Comparison of ENCODE assay signal across 17 mouse cellular contexts in genomic region chr6:140730669-140731401, GRCm38 (mm10). TPM values are rescaled to one million over a fixed set of nuclear protein-coding genes. Genes with fewer than 3 reads are reported as not detected.
DNase-seq lines count a peak whose midpoint lies in the region; ATAC-seq and TF ChIP-seq lines count a peak whose summit lies in the region.
"Had no signal": no experiment of that assay in that cellular context is flagged by ENCODE, and none has a peak within 500 bp of the region (broad histone marks: within the 10 kb centered on the region; RNA-seq: fewer than 3 reads in every experiment).

No protein-coding gene starts in this region.

- H3K27ac ChIP-seq in hindbrain, embryonic 11.5 days (ENCODE audit: low read depth, low read length) = no peak overlapping the region
- H3K27ac ChIP-seq in hindbrain, embryonic 10.5 days = no peak overlapping the region
- peak overlapping the region; percentile 66 for H3K27ac ChIP-seq in forebrain, embryonic 15.5 days (replicated peaks)
- H3K27ac ChIP-seq in intestine, embryonic 15.5 days = no peak overlapping the region
- H3K27ac ChIP-seq in thymus, adult 2 months (ENCODE audit: control insufficient read depth, insufficient read depth, low read length) = no peak overlapping the region
- H3K27ac ChIP-seq: neural tube, embryonic 13.5 days had no signal

- no peak overlapping the region for H3K9ac ChIP-seq in hindbrain, embryonic 11.5 days (ENCODE audit: low read depth, low read length)
- H3K9ac ChIP-seq in forebrain, embryonic 15.5 days (replicated peaks) = no peak overlapping the region
- H3K9ac ChIP-seq in intestine, embryonic 15.5 days = no peak overlapping the region
- H3K9ac ChIP-seq: liver, postnatal 0 days; neural tube, embryonic 13.5 days had no signal

- TF ChIP-seq POLR2A in thymus, adult 2 months (IDR thresholded peaks at IDR 0.05; ENCODE audit: control insufficient read depth, extremely low read depth, insufficient read depth, low read length, poor library complexity) = no peak

- peak; percentile 15; the same call in 1 of the 2 replicates for ATAC-seq in hindbrain, embryonic 11.5 days (ENCODE audit: low FRiP score)
- peak; percentile 64 for ATAC-seq in forebrain, embryonic 15.5 days (replicated peaks)
- no peak for ATAC-seq in intestine, embryonic 15.5 days
- ATAC-seq: activated CD4-positive, CD25-positive, alpha-beta regulatory T cell, adult 4 months; liver, postnatal 0 days had no signal

- WGBS in hindbrain, embryonic 11.5 days = 73% methylated on average over 6 of the region's 6 CpGs
- 83% methylated on average over 6 of the region's 6 CpGs for WGBS in hindbrain, embryonic 10.5 days
- 55% methylated on average over 6 of the region's 6 CpGs for WGBS in forebrain, embryonic 15.5 days
- WGBS in intestine, embryonic 15.5 days = 64% methylated on average over 6 of the region's 6 CpGs
- WGBS in thymus, adult 2 months = 86% methylated on average over 6 of the region's 6 CpGs

- no peak for TF ChIP-seq CTCF in thymus, adult 2 months (IDR thresholded peaks at IDR 0.05; ENCODE audit: borderline replicate concordance, control insufficient read depth, extremely low read depth, insufficient read depth, low read length, poor library complexity)

- no peaks in the 10 kb centered on the region for H3K36me3 ChIP-seq in hindbrain, embryonic 11.5 days (ENCODE audit: control insufficient read depth, insufficient read depth, low read length)
- H3K36me3 ChIP-seq in hindbrain, embryonic 10.5 days = no peaks in the 10 kb centered on the region
- no peaks in the 10 kb centered on the region for H3K36me3 ChIP-seq in forebrain, embryonic 15.5 days
- H3K36me3 ChIP-seq in intestine, embryonic 15.5 days = no peaks in the 10 kb centered on the region
- no peaks in the 10 kb centered on the region for H3K36me3 ChIP-seq in thymus, adult 2 months (ENCODE audit: control insufficient read depth, insufficient read depth, low read length)
- H3K36me3 ChIP-seq: neural tube, embryonic 13.5 days had no signal

- H3K4me1 ChIP-seq in hindbrain, embryonic 11.5 days (replicated peaks; ENCODE audit: control insufficient read depth, insufficient read depth, low read length) = no peaks in the 10 kb centered on the region
- H3K4me1 ChIP-seq in hindbrain, embryonic 10.5 days (replicated peaks) = peaks cover 13% of the 10 kb centered on the region
- peaks cover 14% of the 10 kb centered on the region; the same call in 1 of the 2 replicates for H3K4me1 ChIP-seq in forebrain, embryonic 15.5 days
- H3K4me1 ChIP-seq in intestine, embryonic 15.5 days (replicated peaks) = 0 out of 2 replicates have a peak, but pooled peaks cover 6% of the 10 kb centered on the region
- H3K4me1 ChIP-seq in thymus, adult 2 months (replicated peaks; ENCODE audit: control insufficient read depth, insufficient read depth, low read length) = no peaks in the 10 kb centered on the region

- H3K4me3 ChIP-seq in hindbrain, embryonic 11.5 days (ENCODE audit: low read depth, low read length) = no peak overlapping the region
- no peak overlapping the region for H3K4me3 ChIP-seq in hindbrain, embryonic 10.5 days
- no peak overlapping the region for H3K4me3 ChIP-seq in forebrain, embryonic 15.5 days
- no peak overlapping the region for H3K4me3 ChIP-seq in intestine, embryonic 15.5 days (replicated peaks)
- no peak overlapping the region for H3K4me3 ChIP-seq in thymus, adult 2 months (ENCODE audit: control insufficient read depth, insufficient read depth, low read length)
- H3K4me3 ChIP-seq: erythroblast, embryonic 14.5 days; neural tube, embryonic 13.5 days had no signal

- no peak overlapping the region for H3K4me2 ChIP-seq in hindbrain, embryonic 11.5 days (replicated peaks; ENCODE audit: low read depth, low read length)
- no peak overlapping the region for H3K4me2 ChIP-seq in forebrain, embryonic 15.5 days (replicated peaks)
- no peak overlapping the region for H3K4me2 ChIP-seq in intestine, embryonic 15.5 days (replicated peaks)
- H3K4me2 ChIP-seq: neural tube, embryonic 13.5 days had no signal

- DNase-seq in hindbrain, embryonic 11.5 days (ENCODE audit: low spot score) = no peak
- no peak for DNase-seq in hindbrain, embryonic 10.5 days (ENCODE audit: low spot score)
- DNase-seq in kidney, postnatal 14 days = peak; percentile 23
- DNase-seq in kidney, postnatal 25 days = no peak
- no peak for DNase-seq in thymus, adult 2 months
- DNase-seq: adrenal gland, postnatal 25 days; liver, postnatal 0 days; lung, postnatal 36 days; right cerebral cortex, postnatal 25 days had no signal

- peaks cover 2% of the 10 kb centered on the region; the same call in 1 of the 2 replicates for H3K27me3 ChIP-seq in hindbrain, embryonic 11.5 days (ENCODE audit: control insufficient read depth, insufficient read depth, low read length)
- H3K27me3 ChIP-seq in hindbrain, embryonic 10.5 days (ENCODE audit: insufficient read depth, poor library complexity, severe bottlenecking) = peaks cover 4% of the 10 kb centered on the region; the same call in 1 of the 2 replicates
- no peaks in the 10 kb centered on the region for H3K27me3 ChIP-seq in forebrain, embryonic 15.5 days
- no peaks in the 10 kb centered on the region for H3K27me3 ChIP-seq in intestine, embryonic 15.5 days (replicated peaks)
- H3K27me3 ChIP-seq in thymus, adult 2 months (ENCODE audit: control insufficient read depth, insufficient read depth, low read length) = no peaks in the 10 kb centered on the region
- H3K27me3 ChIP-seq: neural tube, embryonic 13.5 days had no signal

- H3K9me3 ChIP-seq in hindbrain, embryonic 11.5 days (ENCODE audit: control insufficient read depth, low read length) = no peaks in the 10 kb centered on the region
- no peaks in the 10 kb centered on the region for H3K9me3 ChIP-seq in hindbrain, embryonic 10.5 days
- H3K9me3 ChIP-seq in forebrain, embryonic 15.5 days = no peaks in the 10 kb centered on the region
- H3K9me3 ChIP-seq in intestine, embryonic 15.5 days = 0 out of 2 replicates have a peak, but pooled peaks cover 6% of the 10 kb centered on the region

RNA-seq across cellular contexts. Expression of gene Gm11077, which starts 1.8 kb away (rescaled TPM):
- not detected in 2 replicates for polyA plus RNA-seq in hindbrain, embryonic 11.5 days (2014; fragmentation: Nextera tagmentation; extraction: Ambion mirVana)
- not detected in 2 replicates for polyA plus RNA-seq in hindbrain, embryonic 10.5 days (2016; fragmentation: Nextera tagmentation; extraction: Ambion mirVana)
- not detected in 2 replicates for polyA plus RNA-seq in forebrain, embryonic 15.5 days (2015; fragmentation: Nextera tagmentation; extraction: Ambion mirVana)
- polyA plus RNA-seq in intestine, embryonic 15.5 days (2015; fragmentation: Nextera tagmentation; extraction: Ambion mirVana) = not detected in 2 replicates
- not detected in 2 replicates for polyA plus RNA-seq in thymus, adult 2 months (2012; rRNA removed)
- polyA plus RNA-seq: activated CD4-positive, CD25-positive, alpha-beta regulatory T cell, adult 4 months; erythroblast, embryonic 14.5 days; heart, embryonic 14.5 days; limb, embryonic 14.5 days; liver, postnatal 0 days; neural tube, embryonic 13.5 days; testis, adult 2 months had no signal
